Mouse (Mus musculus) neural tube, embryonic 10.5 days (tissue): ENCODE measurements around the gene Cdkn2a.
A peak's percentile ranks its signal among the peaks of the same experiment; 100 is the strongest.

Source experiments
- DNase-seq: peaks from one replicate; pipeline ENCODE4 v3.0.0-alpha.2; 2017; ENCODE audit warnings: low spot score; ENCODE audit errors: extremely low spot score

The Cdkn2a gene

DNA sequence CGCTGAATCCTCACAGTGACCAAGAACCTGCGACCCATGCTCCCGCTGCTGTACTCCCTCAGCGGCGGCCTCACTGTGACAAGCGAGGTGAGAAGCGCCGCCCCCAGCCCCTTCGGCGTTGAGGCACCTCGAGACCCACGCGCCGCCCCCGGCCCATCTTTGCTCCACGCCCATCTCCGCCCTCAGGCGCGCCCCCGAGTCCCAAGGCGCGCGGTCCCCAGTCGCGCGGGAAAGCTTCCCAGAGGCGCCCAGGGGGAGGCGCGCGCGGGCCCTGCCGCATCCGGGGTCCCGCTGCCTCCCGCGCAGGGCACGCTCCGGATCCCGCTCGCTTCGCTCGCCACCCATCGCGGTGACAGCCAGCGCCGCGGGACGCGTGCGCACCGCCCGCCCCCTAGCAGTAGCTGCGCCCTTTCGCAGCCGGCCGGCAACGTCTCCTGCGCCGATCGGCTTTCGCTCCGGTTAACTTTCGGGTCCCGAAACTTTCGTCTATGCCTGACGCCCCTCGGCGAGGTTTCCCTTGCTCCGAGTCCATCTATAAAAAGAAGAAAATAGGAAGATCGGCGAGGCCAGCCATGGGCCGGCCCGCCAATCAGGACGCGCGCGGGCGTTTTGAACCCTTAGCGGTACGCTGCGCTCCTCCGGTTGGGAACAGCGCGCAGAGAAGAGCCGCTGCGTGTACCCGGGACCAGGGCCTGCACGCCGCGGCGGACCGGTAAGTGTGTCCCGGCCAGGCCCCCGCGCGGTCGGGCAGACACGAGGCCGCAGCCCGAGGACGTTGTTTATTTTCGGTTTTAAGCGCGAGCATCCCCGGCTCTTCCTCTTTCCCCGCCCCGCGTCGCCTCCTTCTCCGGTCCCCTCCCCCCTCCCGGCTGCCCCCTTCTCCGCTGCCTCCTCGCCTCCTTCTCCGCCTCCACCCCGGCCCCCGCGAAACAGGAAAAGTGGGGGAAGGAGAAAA, at the start of gene Cdkn2a:
Gene Cdkn2a, minus strand, starts transcription at position 168 of the 955 bp plus-strand sequence.
- peak; percentile 76 for DNase-seq

DNA sequence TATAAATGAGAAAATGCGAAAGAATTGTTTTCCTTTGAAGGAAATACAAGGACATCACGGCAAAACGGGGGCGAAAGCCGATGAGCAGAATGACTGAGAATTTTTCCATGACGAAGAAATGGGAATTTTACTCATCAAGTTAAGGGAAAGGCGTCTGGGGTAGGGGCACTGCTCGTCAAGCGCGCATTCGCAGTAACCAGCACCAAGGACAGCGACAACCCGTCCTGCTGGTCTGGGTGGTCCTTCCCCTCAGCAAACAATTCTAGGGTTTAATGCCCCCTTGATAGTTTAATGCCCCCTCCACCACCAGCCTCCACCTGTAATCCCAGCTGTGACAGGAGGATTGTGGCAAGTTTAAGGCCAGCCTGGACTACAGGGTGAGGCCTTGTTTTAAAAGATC, 19.0 kb upstream of the Cdkn2a start:
- DNase-seq = peak; percentile 59

DNA sequence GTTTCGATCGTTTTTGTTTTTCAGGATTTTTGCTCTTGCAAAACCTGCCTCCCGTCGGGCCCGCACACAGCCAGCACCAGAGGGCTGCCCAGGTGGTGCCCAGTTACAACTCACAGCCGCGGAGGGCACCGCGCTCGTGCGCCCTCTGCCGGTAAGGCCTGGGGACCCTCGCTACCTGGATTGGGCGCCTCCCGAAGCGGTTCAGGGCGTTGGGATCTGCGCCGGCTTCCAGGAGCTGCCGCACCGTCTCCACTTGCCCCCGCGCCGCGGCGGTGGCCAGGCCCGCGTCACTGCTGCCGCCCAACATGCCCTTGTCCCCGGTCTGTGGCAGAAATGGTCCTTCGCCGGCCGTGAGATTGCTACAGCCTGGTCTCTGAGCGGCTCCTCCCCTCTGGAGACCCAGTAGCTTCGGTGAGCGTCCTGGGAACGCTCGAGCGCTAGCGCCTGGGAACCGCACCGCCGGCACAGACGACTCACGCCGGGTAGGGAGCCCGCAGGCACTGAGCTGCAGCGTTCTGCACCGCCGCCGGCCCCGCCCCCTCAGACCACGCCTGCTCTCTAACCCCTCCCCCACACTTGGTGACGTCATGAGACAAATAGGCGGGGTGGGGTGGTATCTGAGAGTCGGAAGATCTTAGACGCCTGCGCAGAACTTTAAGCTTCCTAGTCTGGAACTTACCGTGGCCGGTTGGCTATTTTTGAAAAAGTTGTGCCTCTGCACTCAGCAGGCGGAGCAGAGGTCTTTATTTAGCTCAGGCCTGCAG, 16.2 kb upstream of the Cdkn2a start, which contains the start of gene Cdkn2b:
Gene Cdkn2b, minus strand, starts transcription at position 549 of the 764 bp plus-strand sequence.
- DNase-seq = peak; percentile 91

DNA sequence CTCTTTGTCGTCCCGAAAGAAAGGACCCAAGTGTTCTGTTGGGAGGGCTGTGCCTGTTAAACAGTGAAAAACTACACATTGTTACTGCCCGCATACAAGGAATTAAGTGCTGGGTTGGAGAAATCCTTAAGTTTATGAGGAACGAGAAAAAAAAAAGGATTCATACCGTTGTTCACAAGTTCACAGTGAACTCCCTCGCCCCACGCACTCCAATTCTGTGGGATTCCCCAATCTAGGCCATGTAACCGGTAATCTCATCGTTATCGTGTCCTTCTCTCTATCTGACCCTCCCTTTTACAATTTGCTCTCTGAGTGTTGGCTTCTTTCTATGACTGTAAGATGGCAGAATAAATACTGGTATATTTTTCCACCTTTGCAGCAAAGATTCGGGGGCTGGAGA, 15.5 kb upstream of the Cdkn2a start:
- DNase-seq = no peak

GRCm38 (mm10) chr4:89308001-89308400, 13.5 kb upstream of the Cdkn2a start:
- DNase-seq = peak; percentile 29

DNA sequence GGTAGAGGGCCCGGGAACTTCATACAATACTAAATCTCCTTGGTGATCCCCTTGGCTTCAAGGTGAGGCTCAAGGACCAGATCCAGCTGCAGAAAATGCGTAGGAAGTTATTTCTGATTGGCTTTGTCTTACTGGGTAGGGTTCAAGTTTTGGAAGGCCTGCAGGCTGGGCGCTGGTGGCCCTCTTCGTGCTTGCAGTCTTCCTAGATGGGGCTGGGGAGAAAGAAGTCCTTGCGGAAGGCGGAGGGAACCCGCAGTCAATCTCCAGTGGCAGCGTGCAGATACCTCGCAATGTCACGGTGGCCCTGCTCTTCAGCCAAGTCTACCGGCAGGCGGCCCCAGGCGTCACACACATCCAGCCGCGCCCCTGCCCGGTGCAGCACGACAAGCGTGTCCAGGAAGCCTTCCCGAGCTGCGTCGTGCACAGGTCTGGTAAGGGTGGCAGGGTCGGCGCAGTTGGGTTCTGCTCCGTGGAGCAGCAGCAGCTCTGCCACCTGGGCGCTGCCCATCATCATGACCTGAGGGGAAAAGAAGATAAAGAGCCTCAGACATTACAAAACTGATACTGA, 12.4 kb upstream of the Cdkn2a start:
- DNase-seq = peak; percentile 47

GRCm38 (mm10) chr4:89305691-89306090, 11.2 kb upstream of the Cdkn2a start:
- DNase-seq = peak; percentile 29

GRCm38 (mm10) chr4:89303281-89303995, 9.0 kb upstream of the Cdkn2a start:
- peak; percentile 52 for DNase-seq

DNA sequence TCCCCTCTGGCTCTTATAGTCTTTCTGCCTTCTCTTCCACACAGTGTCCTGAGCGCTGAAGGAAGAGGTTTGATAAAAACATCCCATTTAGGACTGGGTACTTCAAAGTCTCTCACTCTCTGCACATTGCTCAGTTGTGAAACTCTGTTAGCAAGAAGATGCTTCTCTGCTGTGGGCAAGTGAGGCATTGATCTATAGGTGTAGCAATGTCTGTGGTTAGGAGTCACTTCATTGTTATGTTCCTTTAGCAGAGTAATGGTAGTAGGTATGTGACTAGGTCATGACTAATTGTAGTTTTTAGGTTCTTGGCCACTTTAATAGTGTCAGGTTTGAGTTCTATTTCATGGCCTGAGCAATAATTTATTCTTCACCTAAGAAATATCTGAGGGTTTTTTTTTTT, 7.7 kb upstream of the Cdkn2a start:
- no peak for DNase-seq

- DNase-seq = peak; percentile 25
Observed at GRCm38 (mm10) chr4:89299721-89300120, 5.3 kb upstream of the Cdkn2a start.

DNA sequence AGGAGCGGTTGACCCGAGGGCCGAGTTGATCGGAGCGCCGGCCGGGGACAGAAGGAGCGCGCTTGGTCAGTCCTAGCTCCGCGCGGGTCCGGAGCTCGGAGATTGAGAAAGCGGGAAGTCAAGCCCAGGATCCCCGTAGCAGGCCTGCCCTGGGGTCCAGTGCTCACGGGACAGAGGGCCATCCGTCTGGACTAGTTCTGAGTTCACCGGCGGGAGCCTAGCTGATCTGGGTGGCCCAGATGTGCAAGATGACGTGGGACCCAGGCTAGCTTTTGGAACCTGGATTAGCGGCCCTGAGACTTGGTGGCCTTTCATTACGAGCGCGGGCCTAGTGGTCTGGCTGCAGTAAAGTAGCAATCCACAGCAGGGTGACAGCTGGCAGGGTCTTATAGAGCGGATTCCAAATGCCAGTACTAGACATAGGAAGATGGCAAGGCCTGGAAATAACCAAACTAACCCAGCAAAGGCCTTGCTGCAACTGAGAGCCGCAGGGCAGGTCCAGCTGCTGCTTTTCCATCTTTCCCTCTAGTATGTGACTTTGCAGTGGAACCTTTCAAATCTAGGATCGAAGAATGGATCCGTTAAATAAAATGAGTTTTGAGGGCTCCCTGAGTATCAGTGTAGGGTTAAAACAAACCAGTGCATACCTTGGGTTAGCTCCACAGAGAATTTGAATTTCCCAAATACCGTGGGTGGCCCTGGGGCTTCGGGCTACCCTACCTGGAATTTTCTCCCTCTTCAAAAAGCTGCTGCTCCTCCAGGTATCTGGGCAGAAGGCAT, 1.2 kb upstream of the Cdkn2a start:
- peak; percentile 74 for DNase-seq

- DNase-seq = no peak
Observed at GRCm38 (mm10) chr4:89294091-89294485, 365 bp downstream of the Cdkn2a start.

- peak; percentile 30 for DNase-seq
Observed at GRCm38 (mm10) chr4:89293516-89293915, 937 bp downstream of the Cdkn2a start.

GRCm38 (mm10) chr4:89289028-89289427, 5.4 kb downstream of the Cdkn2a start:
- DNase-seq = peak; percentile 20

GRCm38 (mm10) chr4:89286566-89286965, 7.9 kb downstream of the Cdkn2a start:
- peak; percentile 13 for DNase-seq

- peak; percentile 11 for DNase-seq
Observed at GRCm38 (mm10) chr4:89285688-89286087, 8.8 kb downstream of the Cdkn2a start.

DNA sequence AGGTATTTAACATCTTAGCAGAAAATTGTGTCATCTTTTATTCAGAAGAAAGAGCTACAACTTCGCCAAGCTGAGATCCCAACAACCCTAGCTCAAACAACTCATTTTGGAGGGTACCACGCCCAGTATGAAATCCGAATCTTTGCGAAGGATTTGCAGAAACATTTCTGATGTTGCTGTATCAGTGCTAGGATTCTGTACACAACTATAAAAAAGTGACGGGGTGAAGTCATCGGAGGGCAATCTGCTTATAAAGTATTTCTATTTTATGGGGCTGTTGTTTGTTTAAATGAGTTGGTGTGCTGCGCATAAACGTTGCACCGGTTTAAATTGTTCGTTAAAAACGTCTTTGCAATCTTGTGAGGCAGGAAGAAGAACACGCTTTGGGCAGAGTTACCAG, 11.8 kb downstream of the Cdkn2a start:
- no peak for DNase-seq

- DNase-seq = peak; percentile 62
Observed at GRCm38 (mm10) chr4:89282036-89282566, 12.4 kb downstream of the Cdkn2a start.

- no peak for DNase-seq
Observed at GRCm38 (mm10) chr4:89281236-89281635, 13.2 kb downstream of the Cdkn2a start.

- no peak for DNase-seq
Observed at GRCm38 (mm10) chr4:89279641-89280040, 14.8 kb downstream of the Cdkn2a start.
